Mouse (Mus musculus) liver, postnatal 0 days (tissue): ENCODE measurements around the gene Pappa.

Experiments used
- CTCF ChIP-seq: sonication (generic); IDR thresholded peaks from 2 replicates; pipeline ENCODE4 v1.5.1; 2016; ENCODE audit warnings: antibody characterized with exemption, low read depth
- EP300 ChIP-seq: IDR thresholded peaks from 2 replicates; pipeline ENCODE4 v1.6.1; 2016; ENCODE audit warnings: antibody characterized with exemption, low read depth, mild to moderate bottlenecking

GRCm38 (mm10) chr4:65376571-65376970 lies 252.6 kb downstream of the Pappa start:
- TF ChIP-seq CTCF = no peak
- TF ChIP-seq EP300 = no peak
